Mouse (Mus musculus) myocyte (in vitro differentiated cells): ENCODE data around the gene Vipr1. TPM values are rescaled to one million over a fixed set of nuclear protein-coding genes. Genes with fewer than 3 reads are reported as not detected.
A peak's percentile ranks its signal among the peaks of the same experiment; 100 is the strongest.

Experiments used
- H3K27me3 ChIP-seq: one replicate; pipeline ENCODE4 v1.6.1; 2011; ENCODE audit not compliant: control insufficient read depth, insufficient read depth, insufficient read length
- H3K36me3 ChIP-seq: one replicate; pipeline ENCODE4 v1.6.1; 2011; ENCODE audit not compliant: control insufficient read depth, insufficient read depth
- H3K4me2 ChIP-seq: one replicate; pipeline ENCODE4 v1.6.1; 2011; ENCODE audit warnings: low read depth, control low read depth
- H3K4me3 ChIP-seq: one replicate; pipeline ENCODE4 v1.5.1; 2011; ENCODE audit warnings: mild to moderate bottlenecking, control low read depth, moderate library complexity
- H3K79me2 ChIP-seq: one replicate; pipeline ENCODE4 v1.6.1; 2011; ENCODE audit not compliant: control insufficient read depth, insufficient read depth
- H3ac ChIP-seq: one replicate; pipeline ENCODE4 v1.6.1; 2011; ENCODE audit not compliant: control insufficient read depth, insufficient read length
- CEBPB ChIP-seq: IDR thresholded peaks from 2 replicates; pipeline ENCODE4 v1.6.1; 2011; ENCODE audit warnings: mild to moderate bottlenecking, moderate library complexity; ENCODE audit not compliant: poor library complexity, insufficient read depth, severe bottlenecking
- E2F4 ChIP-seq: IDR thresholded peaks from one replicate; pipeline ENCODE4 v1.6.1; 2011; ENCODE audit warnings: mild to moderate bottlenecking, control low read depth, moderate library complexity; ENCODE audit not compliant: insufficient read depth
- MAX ChIP-seq: IDR thresholded peaks from one replicate; pipeline ENCODE4 v1.6.1; 2011; ENCODE audit warnings: low read depth, mild to moderate bottlenecking, control low read depth
- MYOD1 ChIP-seq, 3 experiments: IDR thresholded peaks; one replicate each; pipeline ENCODE4 v1.6.1; 2011; ENCODE audit warnings: control low read depth in 2 of 3, low read depth in 2 of 3, mild to moderate bottlenecking in 2 of 3, moderate library complexity in 1 of 3; ENCODE audit not compliant: insufficient read length in 2 of 3, control insufficient read depth in 1 of 3
- MYOG ChIP-seq, 3 experiments: IDR thresholded peaks; one replicate each; pipeline ENCODE4 v1.6.1; 2011; ENCODE audit warnings: control low read depth in 2 of 3, low read depth in 2 of 3, mild to moderate bottlenecking in 2 of 3; ENCODE audit not compliant: insufficient read length in 2 of 3, control insufficient read depth in 1 of 3, insufficient read depth in 1 of 3
- POLR2A ChIP-seq: IDR thresholded peaks from one replicate; pipeline ENCODE4 v1.6.1; 2011; ENCODE audit warnings: low read depth, mild to moderate bottlenecking, control low read depth, moderate library complexity; ENCODE audit not compliant: insufficient read length
- POLR2AphosphoS2 ChIP-seq: IDR thresholded peaks from one replicate; pipeline ENCODE4 v1.6.1; 2011; ENCODE audit warnings: low read depth, control low read depth; ENCODE audit not compliant: insufficient read length
- REST ChIP-seq: IDR thresholded peaks from one replicate; pipeline ENCODE4 v1.6.1; 2011; ENCODE audit warnings: mild to moderate bottlenecking, control low read depth, moderate library complexity; ENCODE audit not compliant: insufficient read depth, insufficient read length
- SRF ChIP-seq: IDR thresholded peaks from one replicate; pipeline ENCODE4 v1.6.1; 2011; ENCODE audit warnings: low read depth; ENCODE audit not compliant: control insufficient read depth, insufficient read length
- TCF12 ChIP-seq: IDR thresholded peaks from one replicate; pipeline ENCODE4 v1.6.1; 2011; ENCODE audit warnings: mild to moderate bottlenecking, control low read depth; ENCODE audit not compliant: poor library complexity, insufficient read depth, severe bottlenecking
- TCF3 ChIP-seq: IDR thresholded peaks from one replicate; pipeline ENCODE4 v1.6.1; 2011; ENCODE audit warnings: low read depth, control low read depth; ENCODE audit not compliant: insufficient read length
- USF1 ChIP-seq: IDR thresholded peaks from one replicate; pipeline ENCODE4 v1.6.1; 2011; ENCODE audit warnings: low read depth, mild to moderate bottlenecking, control low read depth, moderate library complexity
- polyA plus RNA-seq: library from polyadenylated mRNA; unstranded; fragments of >200 nt; fragmentation: generic; extraction: Trizol; gene quantifications from one replicate; pipeline ENCODE4 v1.2.1, GENCODE M21; 2012; ENCODE audit warnings: missing spikeins

Vipr1 gene
- polyA plus RNA-seq, 1 experiment: 0.29 TPM

DNA sequence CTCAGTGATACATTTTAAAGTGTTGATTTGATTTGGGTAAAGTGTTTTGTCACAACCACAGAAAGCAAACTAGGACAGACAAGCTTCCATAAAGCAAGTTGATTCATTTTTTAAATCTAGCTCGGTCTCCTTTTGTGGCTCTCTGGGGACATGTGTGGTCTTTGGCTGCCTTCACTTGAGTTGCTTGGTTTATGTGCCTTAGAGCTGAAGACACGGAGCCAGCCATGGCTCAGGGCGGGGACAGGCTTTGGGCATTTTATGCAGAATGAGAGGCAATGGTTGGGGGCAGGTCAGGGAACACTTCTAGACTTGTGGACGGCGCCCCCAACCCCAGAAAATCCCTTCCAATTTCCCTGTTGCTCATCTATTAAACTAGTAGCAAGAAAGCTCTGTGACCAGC lies 31.2 kb downstream of the Vipr1 start:
- no peaks in the 10 kb centered on the region for H3K79me2 ChIP-seq
- H3K36me3 ChIP-seq: no peaks in the 10 kb centered on the region
- H3K4me2 ChIP-seq: peak overlapping the region; percentile 30
- H3K27me3 ChIP-seq: no peaks in the 10 kb centered on the region
- no peak overlapping the region for H3ac ChIP-seq
- no peak overlapping the region for H3K4me3 ChIP-seq
- TF ChIP-seq TCF12 (no peak), MAX (no peak), POLR2AphosphoS2 (no peak), MYOG (IDR thresholded peaks at IDR 0.05; ENCODE audit: control insufficient read depth in 1 of 3, insufficient read depth in 1 of 3, insufficient read length in 2 of 3, low read depth in 2 of 3) (no peak), SRF (no peak), CEBPB (no peak), MYOD1 (IDR thresholded peaks at IDR 0.05; ENCODE audit: control insufficient read depth in 1 of 3, insufficient read length in 2 of 3, low read depth in 2 of 3) (no peak), USF1 (no peak), REST (no peak), TCF3 (no peak), POLR2A (no peak), E2F4 (no peak)

DNA sequence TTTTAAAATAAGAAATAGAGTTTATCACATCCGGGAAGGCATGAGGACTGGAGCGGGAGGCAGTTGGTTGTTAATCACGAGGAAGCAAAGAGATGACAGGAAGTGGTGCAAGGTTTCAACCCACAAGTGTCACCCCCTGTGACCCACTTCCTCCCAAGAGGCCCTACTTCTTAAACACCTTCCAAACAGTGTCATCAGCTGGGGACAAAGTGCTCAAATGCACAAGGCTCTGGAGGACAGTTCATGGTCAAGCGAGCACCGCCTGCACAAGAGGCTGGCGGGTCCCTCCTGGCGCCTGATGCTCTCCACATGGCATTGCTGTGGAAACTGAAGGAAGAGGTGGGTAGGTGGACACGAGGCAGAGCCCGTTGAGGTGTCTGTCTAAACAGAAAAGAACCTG lies 32.5 kb downstream of the Vipr1 start:
- Histone ChIP-seq H3ac (no peak overlapping the region), H3K4me3 (no peak overlapping the region), H3K36me3 (no peaks in the 10 kb centered on the region), H3K79me2 (no peaks in the 10 kb centered on the region), H3K27me3 (no peaks in the 10 kb centered on the region), H3K4me2 (no peak overlapping the region)
- no peak for TF ChIP-seq MYOD1 (IDR thresholded peaks at IDR 0.05; ENCODE audit: control insufficient read depth in 1 of 3, insufficient read length in 2 of 3, low read depth in 2 of 3)

DNA sequence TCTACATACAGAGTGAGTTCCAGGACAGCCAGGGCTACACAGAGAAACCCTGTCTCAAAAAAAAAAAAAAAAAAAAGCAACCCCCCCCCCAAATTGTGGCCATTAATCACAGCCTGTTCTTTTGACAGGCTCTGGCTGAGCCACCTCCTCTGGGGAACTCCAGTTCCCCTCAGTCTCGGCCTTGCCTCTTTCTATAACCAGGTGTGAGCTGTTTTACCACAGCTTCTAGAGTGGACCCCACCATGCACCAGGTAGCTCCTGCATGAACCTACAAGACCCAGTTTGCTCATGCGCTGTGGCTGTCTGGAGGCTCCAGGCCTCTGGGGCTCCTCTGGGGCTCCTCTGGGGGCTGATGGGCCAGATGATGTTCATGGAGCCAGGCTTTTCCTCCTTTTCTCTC lies 33.0 kb downstream of the Vipr1 start:
- H3K27me3 ChIP-seq: no peaks in the 10 kb centered on the region
- no peak overlapping the region for H3K4me3 ChIP-seq
- no peaks in the 10 kb centered on the region for H3K36me3 ChIP-seq
- TF ChIP-seq MYOG (IDR thresholded peaks at IDR 0.05; ENCODE audit: control insufficient read depth in 1 of 3, insufficient read depth in 1 of 3, insufficient read length in 2 of 3, low read depth in 2 of 3) (no peak), REST (no peak), TCF12 (no peak), E2F4 (no peak), SRF (no peak), POLR2AphosphoS2 (no peak), TCF3 (no peak), CEBPB (no peak), MYOD1 (IDR thresholded peaks at IDR 0.05; ENCODE audit: control insufficient read depth in 1 of 3, insufficient read length in 2 of 3, low read depth in 2 of 3) (no peak), USF1 (no peak), POLR2A (no peak), MAX (no peak)
- no peaks in the 10 kb centered on the region for H3K79me2 ChIP-seq
- no peak overlapping the region for H3K4me2 ChIP-seq
- H3ac ChIP-seq: no peak overlapping the region

DNA sequence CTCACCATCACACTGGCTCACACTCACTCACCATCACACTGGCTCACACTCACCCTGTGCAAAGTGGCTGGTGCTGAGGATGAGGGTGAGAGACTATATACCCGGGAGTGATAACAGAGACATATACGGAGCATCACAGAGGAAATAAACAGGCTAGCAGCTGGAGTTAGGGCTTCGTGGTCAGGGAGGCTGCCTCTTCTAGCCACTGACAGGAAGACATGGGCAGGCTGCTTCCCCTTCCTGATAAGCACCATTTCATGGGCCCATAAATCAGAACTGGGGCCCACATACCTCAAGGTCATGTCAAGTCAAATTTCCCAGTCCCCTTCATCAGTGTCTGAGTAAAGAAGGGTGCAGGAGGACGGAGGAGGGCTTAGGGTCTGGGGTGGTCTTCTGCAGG lies 34.6 kb downstream of the Vipr1 start:
- Histone ChIP-seq H3ac (no peak overlapping the region), H3K27me3 (no peaks in the 10 kb centered on the region), H3K36me3 (no peaks in the 10 kb centered on the region), H3K79me2 (no peaks in the 10 kb centered on the region), H3K4me2 (no peak overlapping the region), H3K4me3 (no peak overlapping the region)
- TF ChIP-seq E2F4 (no peak), SRF (no peak), TCF3 (no peak), MYOG (IDR thresholded peaks at IDR 0.05; ENCODE audit: control insufficient read depth in 1 of 3, insufficient read depth in 1 of 3, insufficient read length in 2 of 3, low read depth in 2 of 3) (no peak), MAX (no peak), TCF12 (no peak), CEBPB (no peak), REST (no peak), USF1 (no peak), MYOD1 (IDR thresholded peaks at IDR 0.05; ENCODE audit: control insufficient read depth in 1 of 3, insufficient read length in 2 of 3, low read depth in 2 of 3) (no peak), POLR2A (no peak), POLR2AphosphoS2 (no peak)

DNA sequence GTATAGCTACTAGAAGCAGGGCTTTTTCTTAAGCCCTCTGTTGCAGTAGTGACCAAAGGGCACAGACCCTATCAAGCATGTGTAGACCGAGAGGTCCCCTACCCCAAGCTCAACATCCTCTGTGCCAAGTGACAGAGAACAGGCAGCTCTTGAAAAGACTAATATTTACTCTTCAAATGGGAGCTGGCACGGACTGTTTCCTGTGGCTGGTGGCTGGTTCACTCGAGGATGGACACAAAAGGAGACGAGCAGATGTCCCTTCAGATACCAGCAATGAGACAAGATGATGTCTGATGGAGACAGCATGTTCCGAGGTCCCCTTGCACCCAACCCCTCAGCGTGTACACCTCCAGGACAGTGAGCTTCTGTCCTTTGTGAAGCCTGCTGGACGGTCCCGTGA lies 35.0 kb downstream of the Vipr1 start:
- Histone ChIP-seq H3ac (no peak overlapping the region), H3K36me3 (no peaks in the 10 kb centered on the region), H3K4me3 (no peak overlapping the region), H3K4me2 (no peak overlapping the region), H3K79me2 (no peaks in the 10 kb centered on the region), H3K27me3 (no peaks in the 10 kb centered on the region)
- TF ChIP-seq REST: no peak
- TF ChIP-seq MYOD1 (IDR thresholded peaks at IDR 0.05; ENCODE audit: control insufficient read depth in 1 of 3, insufficient read length in 2 of 3, low read depth in 2 of 3): no peak
- TF ChIP-seq MAX: no peak
- no peak for TF ChIP-seq CEBPB
- TF ChIP-seq POLR2AphosphoS2: no peak
- TF ChIP-seq TCF12: no peak
- TF ChIP-seq TCF3: no peak
- no peak for TF ChIP-seq USF1
- no peak for TF ChIP-seq MYOG (IDR thresholded peaks at IDR 0.05; ENCODE audit: control insufficient read depth in 1 of 3, insufficient read depth in 1 of 3, insufficient read length in 2 of 3, low read depth in 2 of 3)
- no peak for TF ChIP-seq E2F4
- TF ChIP-seq POLR2A: no peak
- no peak for TF ChIP-seq SRF
